Comparison of ENCODE assay signal across 3 mouse cellular contexts in the genomic region with DNA sequence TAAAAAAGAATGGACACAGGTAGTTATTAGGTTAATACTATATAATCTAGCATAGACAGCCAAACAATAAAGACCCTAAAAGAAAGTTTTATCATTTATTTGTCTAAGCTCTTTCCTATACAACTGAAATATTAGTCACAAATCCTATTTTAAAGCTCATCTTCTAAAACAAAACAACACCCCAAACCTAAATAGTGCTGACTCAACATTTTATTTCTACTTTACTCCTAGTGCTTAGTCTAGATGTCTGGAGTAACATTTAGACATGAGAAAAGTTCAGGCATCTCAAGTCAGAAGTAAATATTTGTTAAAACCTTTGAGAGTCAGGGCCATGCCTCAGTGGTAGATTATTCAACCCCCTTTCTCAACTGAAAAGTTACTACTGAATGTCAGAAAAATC.
TF ChIP-seq lines count a peak whose summit lies in the region.

No protein-coding gene starts in this region.

TF ChIP-seq in CH12.LX, 34 proteins besides CTCF, POLR2A, EP300 and RAD21:
- TF ChIP-seq NELFE (IDR thresholded peaks at IDR 0.05; ENCODE audit: low read depth, low read length) (no peak), CHD1 (IDR thresholded peaks at IDR 0.05; ENCODE audit: low read depth, low read length) (no peak), MAZ (IDR thresholded peaks at IDR 0.05; ENCODE audit: low read depth, low read length) (no peak), RCOR1 (conservative IDR thresholded peaks at IDR 0.05; ENCODE audit: low read depth, low read length) (no peak), MAX (IDR thresholded peaks at IDR 0.05; ENCODE audit: low read length) (no peak), MAFK (IDR thresholded peaks at IDR 0.05; ENCODE audit: insufficient replicate concordance, low read length) (peak; percentile 98), USF2 (conservative IDR thresholded peaks at IDR 0.05; ENCODE audit: low read depth, low read length) (no peak), E2F4 (IDR thresholded peaks at IDR 0.05; ENCODE audit: insufficient replicate concordance, low read depth, low read length) (no peak)
TF ChIP-seq in CH12.LX: peak in this region for 1.

TF ChIP-seq in ES-E14, 5 proteins besides CTCF, POLR2A, EP300 and RAD21:
- TF ChIP-seq HCFC1 (IDR thresholded peaks at IDR 0.05; ENCODE audit: borderline replicate concordance, insufficient read depth, low read length), result no peak
- peak; percentile 97 for TF ChIP-seq MAFK (IDR thresholded peaks at IDR 0.05; ENCODE audit: insufficient read depth, low read depth, low read length)
- no peak for TF ChIP-seq ZC3H11A (IDR thresholded peaks at IDR 0.05; ENCODE audit: borderline replicate concordance, low read depth, low read length)

TF ChIP-seq in MEL, 35 proteins besides CTCF, POLR2A, EP300 and RAD21 (continued from another document):
- TF ChIP-seq UBTF (IDR thresholded peaks at IDR 0.05; ENCODE audit: borderline replicate concordance, insufficient read depth, low read depth, low read length) (no peak), MYC (IDR thresholded peaks at IDR 0.05; ENCODE audit: low read depth, low read length) (no peak), CHD1 (IDR thresholded peaks at IDR 0.05; ENCODE audit: low read depth, low read length) (no peak), MAFK (IDR thresholded peaks at IDR 0.05; ENCODE audit: borderline replicate concordance, low read depth, low read length) (peak; percentile 96), MAZ (IDR thresholded peaks at IDR 0.05; ENCODE audit: low read depth, low read length) (no peak), MXI1 (IDR thresholded peaks at IDR 0.05; ENCODE audit: low read depth, low read length) (no peak), MEF2A (IDR thresholded peaks at IDR 0.05; ENCODE audit: extremely low read depth, insufficient replicate concordance, low read depth, low read length, poor library complexity, severe bottlenecking) (no peak), KAT2A (conservative IDR thresholded peaks at IDR 0.05; ENCODE audit: low read depth, low read length) (no peak)
